Mouse (Mus musculus) ES-Bruce4 (cell line): ENCODE results near the gene Abcb9.

Source experiments
- CTCF ChIP-seq: IDR thresholded peaks from one replicate; pipeline ENCODE4 v1.8.1; 2011; ENCODE audit warnings: low read depth, low read length
- EP300 ChIP-seq: IDR thresholded peaks from 2 replicates; pipeline ENCODE4 v1.6.1; 2011; ENCODE audit warnings: low read depth, low read length; ENCODE audit not compliant: insufficient read depth
- POLR2A ChIP-seq: IDR thresholded peaks from one replicate; pipeline ENCODE4 v1.8.1; 2011; ENCODE audit warnings: low read length; ENCODE audit not compliant: insufficient read depth

- TF ChIP-seq POLR2A = no peak
- TF ChIP-seq CTCF = no peak
- no peak for TF ChIP-seq EP300
These were observed 69.8 kb downstream of the Abcb9 start for GRCm38 (mm10) chr5:124025587-124026441.
